Mouse (Mus musculus): ENCODE data around the gene Syne1.

DNA sequence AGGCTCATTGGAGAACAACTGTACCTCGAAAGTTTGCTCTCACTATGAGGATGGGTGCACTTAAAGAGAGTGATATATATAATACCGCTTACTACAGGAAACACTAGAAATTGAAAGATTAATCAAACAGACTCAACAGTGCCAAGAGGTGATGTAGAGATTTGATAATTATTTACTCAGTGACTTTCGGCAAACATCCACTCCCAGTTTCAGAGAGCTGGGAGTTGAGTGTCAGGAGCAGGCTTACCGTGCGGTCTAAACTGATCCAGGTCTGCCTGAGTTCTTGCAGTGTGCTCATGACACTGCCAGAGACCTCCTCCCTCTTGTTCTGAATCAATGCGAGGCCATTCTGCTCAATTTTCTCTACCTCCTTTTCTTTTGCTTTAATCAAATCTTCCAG lies 434.6 kb downstream of the Syne1 start:
- TF ChIP-seq POLR2A (IDR thresholded peaks at IDR 0.05; ENCODE audit: extremely low read depth, insufficient read depth, low read length) (no peak), CTCF (IDR thresholded peaks at IDR 0.05; ENCODE audit: low read depth, low read length) (no peak)

All from liver, adult 2 months (tissue).